Mouse (Mus musculus): ENCODE measurements at regions not wholly inside any gene's neighbourhood (a gene's known extent, or its start where the extent isn't known, plus 50 kb on each side); places are given as distances from the start of the nearest gene placed in this dataset.

DNA sequence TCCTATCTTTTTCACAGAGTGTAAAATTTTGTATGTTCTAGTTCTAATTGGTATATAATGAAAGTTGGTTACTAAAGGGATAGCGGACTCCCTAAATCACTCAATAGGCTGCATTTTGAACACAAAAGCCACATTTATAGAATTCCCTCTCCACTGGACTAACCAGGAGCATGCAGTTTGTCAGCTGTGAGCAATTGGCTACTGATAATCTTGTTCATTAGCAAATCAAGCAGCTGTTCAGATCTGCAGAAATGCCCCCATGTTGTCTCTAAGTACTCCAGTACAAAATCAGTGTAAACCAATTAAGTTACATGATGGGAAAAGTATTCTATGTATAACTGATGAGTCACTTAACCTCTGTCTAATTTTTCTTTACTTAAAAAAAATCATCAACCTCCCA is 1051.7 kb upstream of the Nr2f1 start:
- intact Hi-C loops (cut with DNase I): no loop called here
- no peak for DNase-seq (ENCODE audit: low spot score)
